Mouse (Mus musculus) adrenal gland, postnatal 0 days (tissue): ENCODE measurements around the gene Cox7a2. TPM values are rescaled to one million over a fixed set of nuclear protein-coding genes. Genes with fewer than 3 reads are reported as not detected.

Experiments used
- polyA plus RNA-seq: library from polyadenylated mRNA; unstranded; fragments of >200 nt; fragmentation: Nextera tagmentation; extraction: Ambion mirVana; gene quantifications from 2 replicates; pipeline ENCODE4 v1.2.1, GENCODE M21; 2015

The Cox7a2 gene
- 1,409 and 3,037 TPM in 2 replicates for polyA plus RNA-seq

GRCm38 (mm10) chr9:79759385-79760005 is at the start of gene Cox7a2:
Cox7a2 (minus strand) TSS chr9:79759878.

GRCm38 (mm10) chr9:79792841-79793835 is 33.5 kb upstream of the Cox7a2 start, which contains the start of gene Tmem30a:
Tmem30a (minus strand) TSS chr9:79793507.

GRCm38 (mm10) chr9:79718481-79719370 is 41.0 kb downstream of the Cox7a2 start, which contains the start of gene Col12a1:
Col12a1 (minus strand) TSS chr9:79718831.

Other genes starting within 250 kb of the Cox7a2 start
- gene Col12a1, start 41.0 kb downstream of the Cox7a2 start, polyA plus RNA-seq: 55.4 and 110 TPM in 2 replicates
- gene Tmem30a, start 33.6 kb upstream of the Cox7a2 start, polyA plus RNA-seq: 81.2 and 92.7 TPM in 2 replicates